Mouse (Mus musculus) monocyte, adult 2 months (primary cell): ENCODE results near the gene Klhl20.

ENCODE experiments used
- DNase-seq, 2 experiments: peaks; one replicate each; pipeline ENCODE4 v3.0.0; 2022; ENCODE audit warnings: low spot score in 2 of 2, low read depth in 1 of 2

Gene Klhl20

GRCm38 (mm10) chr1:161076238-161076637 lies 55.1 kb downstream of the Klhl20 start:
- no peak for DNase-seq

DNA sequence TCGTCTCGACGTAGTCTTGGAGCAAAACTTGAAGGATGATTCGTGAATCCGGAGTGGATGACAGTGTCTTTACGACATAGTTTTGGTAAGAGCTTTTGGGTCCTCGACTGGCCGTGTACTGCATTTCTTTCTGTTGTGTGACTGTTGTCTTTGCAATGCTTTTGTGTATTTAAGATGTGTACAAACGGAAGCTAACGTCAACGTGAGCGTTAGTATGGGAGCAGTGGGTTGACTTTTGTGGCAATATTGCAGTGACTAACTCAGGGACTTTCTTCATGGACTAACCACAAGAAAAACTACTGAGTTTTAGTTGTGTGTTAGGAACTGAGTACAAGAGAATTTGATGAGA lies 60.1 kb downstream of the Klhl20 start:
- no peak for DNase-seq

DNA sequence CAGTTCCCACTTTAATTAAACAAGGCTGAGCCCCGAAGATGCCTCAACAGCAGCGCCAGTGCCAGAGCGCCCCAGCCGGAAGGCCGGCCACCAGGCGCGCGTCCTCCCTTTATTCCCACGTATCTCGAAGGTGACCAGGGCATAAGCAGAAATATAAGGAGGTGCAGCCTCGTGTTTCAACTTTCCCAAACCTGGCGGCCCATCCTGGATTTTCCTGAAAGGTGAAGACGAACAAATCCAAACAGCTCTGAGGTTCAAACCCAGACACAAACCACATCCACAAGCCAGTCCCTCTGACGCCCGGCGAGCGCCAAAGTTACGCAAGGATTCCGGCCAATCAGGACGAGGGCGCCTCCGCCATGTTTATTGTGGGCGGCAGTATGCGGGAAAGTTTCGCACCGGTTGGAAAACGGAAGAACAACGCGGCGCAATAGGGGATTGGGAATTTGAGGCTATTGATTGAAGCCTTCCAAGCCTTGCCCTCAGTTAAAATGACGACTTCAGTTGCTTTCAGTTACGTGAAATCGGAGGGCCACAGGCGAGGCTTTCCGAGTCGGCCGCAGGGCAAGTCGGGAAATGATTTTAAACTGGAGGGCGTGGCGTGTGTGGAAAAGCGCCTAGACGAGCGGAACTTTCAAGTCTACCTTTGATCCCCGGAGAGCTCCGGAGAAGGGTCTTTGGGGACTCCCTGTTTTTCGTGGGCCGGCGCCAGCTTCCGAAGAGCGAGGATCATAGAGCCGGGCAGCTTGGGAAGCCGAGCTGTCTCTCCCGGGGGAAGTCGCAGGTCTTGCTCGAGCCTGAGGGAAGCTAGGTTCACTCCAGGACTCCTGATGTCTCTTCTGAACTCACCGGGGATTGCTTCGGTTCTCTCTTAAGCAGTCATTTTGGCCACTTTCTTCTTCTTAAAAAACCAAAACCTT lies 60.7 kb downstream of the Klhl20 start, which contains the start of the genes Dars2 and Cenpl:
Gene Dars2, minus strand, starts transcription at position 307 of the 920 bp plus-strand sequence.
Gene Cenpl, plus strand, starts transcription at position 362 of the 920 bp plus-strand sequence.
- DNase-seq: peak; percentile 90 to 93

DNA sequence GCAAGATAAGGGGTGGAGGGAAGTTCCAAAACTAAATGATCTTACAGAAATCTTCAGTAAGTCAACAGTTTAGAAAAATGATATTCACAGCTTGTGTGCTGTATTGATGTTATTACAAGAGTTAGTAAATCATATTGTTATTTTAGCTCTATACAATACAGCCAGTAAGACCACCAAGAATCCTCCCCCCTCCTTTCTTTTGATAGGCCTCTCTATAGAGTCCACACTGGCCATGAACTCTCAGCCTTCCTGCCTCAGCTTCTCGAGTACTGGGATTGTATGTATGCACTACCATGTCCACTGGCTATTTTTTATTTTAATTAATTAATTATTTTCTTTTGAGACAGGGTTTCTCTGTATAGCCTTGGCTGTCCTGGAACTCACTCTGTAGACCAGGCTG lies 68.0 kb downstream of the Klhl20 start:
- DNase-seq: no peak

GRCm38 (mm10) chr1:161057164-161057563 lies 74.1 kb downstream of the Klhl20 start:
- DNase-seq: no peak

- no peak for DNase-seq
Observed at GRCm38 (mm10) chr1:161046972-161047371, 84.3 kb downstream of the Klhl20 start.

DNA sequence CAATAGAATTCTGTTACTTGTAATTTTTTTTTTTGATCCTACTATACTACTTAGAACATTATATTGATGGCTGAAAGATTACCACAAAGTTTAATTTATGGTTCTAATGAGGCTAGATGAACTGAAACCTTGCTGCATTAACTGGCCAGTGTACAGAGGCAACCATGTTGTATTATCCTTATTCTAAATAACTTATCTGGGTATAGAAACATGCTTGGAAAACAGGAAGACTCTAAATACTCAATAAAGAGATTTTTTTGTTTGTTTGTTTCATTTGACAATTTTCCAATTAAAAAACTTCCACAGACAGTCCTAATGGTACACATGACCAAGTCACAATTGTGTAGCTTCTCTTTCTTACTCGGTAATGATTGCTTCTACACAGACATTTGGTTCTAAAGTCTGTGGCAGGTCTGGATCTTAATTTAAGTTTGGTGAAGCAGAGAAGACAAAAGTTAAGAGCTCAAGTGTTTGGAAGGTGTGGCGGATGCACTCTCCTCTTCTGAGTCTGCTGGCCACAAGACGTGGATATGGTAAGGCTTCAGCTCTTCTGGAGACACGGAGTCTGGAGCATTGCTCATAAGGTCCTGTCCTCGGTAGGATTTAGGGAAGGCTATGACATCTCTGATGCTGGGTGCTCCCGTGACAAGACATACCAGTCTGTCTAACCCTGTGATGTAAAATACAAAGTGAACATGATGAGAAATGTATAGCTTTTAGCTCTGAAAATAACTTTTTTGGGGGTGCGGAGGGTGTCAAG lies 89.9 kb downstream of the Klhl20 start:
- no peak for DNase-seq

DNA sequence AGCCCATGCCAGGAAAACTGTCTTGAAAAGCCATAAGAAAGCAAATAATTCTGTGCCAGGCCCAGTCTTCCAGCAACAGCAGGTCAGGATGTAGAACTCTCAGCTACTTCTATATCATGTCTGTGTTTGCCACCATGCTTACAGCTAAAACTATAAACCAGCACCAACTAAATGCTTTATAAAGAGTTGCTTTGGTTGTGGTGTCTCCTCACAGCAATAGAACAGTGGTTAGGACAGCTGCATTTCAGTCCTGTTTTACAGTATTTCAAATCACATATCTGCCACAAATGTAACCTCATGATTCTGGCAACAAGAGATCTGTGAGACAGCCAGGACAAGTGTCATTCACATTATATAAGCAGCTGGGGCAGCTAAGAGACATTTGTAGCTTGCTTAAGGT lies 90.5 kb downstream of the Klhl20 start:
- DNase-seq: no peak

GRCm38 (mm10) chr1:161040426-161040770 lies 90.9 kb downstream of the Klhl20 start:
- no peak for DNase-seq

DNA sequence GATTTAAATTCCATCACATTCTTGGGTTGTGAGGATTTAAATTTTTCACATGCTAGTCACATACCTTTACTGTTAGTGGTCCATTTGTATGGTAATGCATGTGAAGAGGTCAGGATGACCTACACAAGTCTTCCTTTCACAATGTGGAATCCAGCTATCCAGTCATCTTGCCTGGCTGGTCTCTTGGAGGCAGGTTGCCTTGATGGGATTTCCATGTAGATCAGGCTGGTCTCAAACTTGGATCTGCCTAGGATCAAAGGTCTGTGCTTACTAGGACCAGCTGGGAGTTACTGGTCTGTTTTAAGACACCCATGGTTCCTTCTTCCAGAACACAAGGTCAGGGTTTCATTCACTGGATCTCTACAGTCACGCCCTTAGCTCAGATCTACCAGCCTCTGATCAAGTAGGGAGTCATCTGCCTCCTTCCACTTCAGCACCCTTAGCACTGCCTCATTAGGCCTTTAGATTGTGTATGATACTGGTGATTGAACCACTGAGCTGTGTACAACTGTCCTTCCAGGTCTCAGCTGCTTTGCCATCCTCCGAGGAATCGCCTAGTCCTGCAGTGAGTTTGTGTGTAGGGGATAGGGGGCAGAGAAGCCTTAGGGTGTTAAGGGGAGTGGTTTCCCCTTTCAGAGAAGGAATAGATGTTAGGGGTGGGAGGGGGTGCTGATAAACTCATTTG lies 91.4 kb downstream of the Klhl20 start:
- no peak for DNase-seq

DNA sequence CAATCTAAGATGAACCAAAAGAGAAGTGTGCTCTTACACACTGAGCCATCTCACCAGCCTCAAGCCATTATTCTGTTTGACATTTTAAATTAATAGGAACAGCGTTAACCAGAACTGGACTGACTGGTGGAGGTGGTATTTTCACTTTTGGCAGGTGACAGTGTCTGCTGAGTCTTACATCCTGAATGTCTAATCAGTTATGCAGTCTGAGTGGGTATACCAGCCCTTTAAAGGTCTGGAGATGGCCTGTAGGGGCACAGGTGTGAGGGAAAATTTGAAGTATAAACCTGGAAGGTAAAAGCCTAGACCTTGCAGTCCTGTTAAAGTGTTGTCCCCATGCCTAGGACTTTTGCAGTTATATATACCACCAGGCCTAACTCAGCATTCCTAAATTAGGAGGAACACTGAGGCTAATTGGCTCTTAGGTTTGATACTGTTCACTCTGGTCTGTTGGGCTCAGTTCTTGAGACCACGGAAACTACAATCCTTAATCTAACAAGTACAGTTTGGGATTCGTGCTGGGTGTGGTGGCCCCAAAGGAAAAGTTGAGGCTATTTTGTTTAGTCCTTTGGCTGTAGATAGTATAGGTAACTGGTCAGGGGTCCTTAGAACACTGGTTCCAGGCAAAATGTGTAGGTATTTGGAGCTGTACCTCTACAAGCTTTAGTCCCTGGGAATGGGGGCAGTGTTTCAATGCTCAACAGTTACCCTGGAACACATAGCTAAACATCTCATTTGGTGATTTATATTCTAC lies 92.2 kb downstream of the Klhl20 start:
- no peak for DNase-seq
